20 mouse cellular contexts compared by ENCODE assay signal in the genomic region with DNA sequence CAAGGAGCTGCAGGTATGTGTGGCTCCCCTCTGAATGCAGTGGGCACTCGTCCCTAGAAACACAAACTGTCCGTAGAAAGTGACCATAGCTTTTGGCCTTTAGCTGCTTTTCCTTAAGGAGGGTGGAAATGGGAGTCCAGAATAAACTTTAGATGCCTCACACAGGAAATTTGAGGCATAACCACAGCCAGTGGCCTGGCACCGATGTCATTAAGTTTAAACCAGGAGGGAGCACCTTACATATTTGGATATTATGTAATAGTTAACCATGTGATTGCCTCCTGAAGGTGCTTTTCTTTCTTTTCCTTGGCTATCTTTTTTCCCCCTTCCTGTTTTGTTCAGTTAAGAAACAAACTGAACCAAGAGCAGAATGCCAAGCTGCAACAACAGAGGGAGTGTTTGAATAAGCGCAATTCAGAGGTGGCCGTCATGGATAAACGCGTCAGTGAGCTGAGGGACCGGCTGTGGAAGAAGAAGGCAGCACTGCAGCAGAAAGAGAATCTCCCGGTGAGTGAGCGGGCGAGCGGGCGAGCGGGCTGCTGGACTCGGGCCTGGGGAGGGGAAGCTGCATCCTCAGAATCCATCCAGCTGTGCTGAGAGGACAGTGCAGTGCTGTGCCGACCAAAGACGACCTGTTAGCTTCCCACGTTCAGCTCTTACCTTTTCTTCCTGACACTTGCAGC. TPM values are rescaled to one million over a fixed set of nuclear protein-coding genes. Genes with fewer than 3 reads are reported as not detected.
DNase-seq lines count a peak whose midpoint lies in the region; TF ChIP-seq lines count a peak whose summit lies in the region.
"Had no signal": no experiment of that assay in that cellular context is flagged by ENCODE, and none has a peak within 500 bp of the region (broad histone marks: within the 10 kb centered on the region; RNA-seq: fewer than 3 reads in every experiment).

No protein-coding gene starts in this region.

- TF ChIP-seq POLR2A in cortical plate, adult 2 months (IDR thresholded peaks at IDR 0.05; ENCODE audit: extremely low read depth, insufficient read depth, low read length), result no peak

- TF ChIP-seq CTCF in cortical plate, adult 2 months (IDR thresholded peaks at IDR 0.05; ENCODE audit: extremely low read depth, insufficient read depth, low read length), result no peak

- H3K4me3 ChIP-seq in cortical plate, adult 2 months (ENCODE audit: insufficient read depth, low read length), result no peak overlapping the region
- H3K4me3 ChIP-seq: embryonic facial prominence, embryonic 10.5 days; heart, embryonic 12.5 days; hindbrain, embryonic 10.5 days; intestine, embryonic 15.5 days; lung, embryonic 15.5 days; midbrain, embryonic 12.5 days had no signal

- peak overlapping the region; percentile 39 for H3K27ac ChIP-seq in cortical plate, adult 2 months (ENCODE audit: insufficient read depth, low read length)
- H3K27ac ChIP-seq: embryonic facial prominence, embryonic 10.5 days; hindbrain, embryonic 10.5 days; intestine, embryonic 15.5 days; liver, embryonic 14.5 days; lung, embryonic 15.5 days; midbrain, embryonic 12.5 days had no signal

- H3K4me1 ChIP-seq in cortical plate, adult 2 months (ENCODE audit: control insufficient read depth, insufficient read depth, low read length), result no peaks in the 10 kb centered on the region
- H3K4me1 ChIP-seq: embryonic facial prominence, embryonic 10.5 days; heart, embryonic 12.5 days; hindbrain, embryonic 10.5 days; intestine, embryonic 15.5 days; midbrain, embryonic 12.5 days had no signal

- DNase-seq in heart, adult 11 months, result peak; percentile 80
- DNase-seq in heart, adult 18-20 months, result no peak
- DNase-seq in kidney, postnatal 4 days, result peak; percentile 16
- no peak for DNase-seq in kidney, adult 8-10 months
- DNase-seq in lung, postnatal 36 days, result peak; percentile 20
- DNase-seq in lung, postnatal 4 days, result no peak
- DNase-seq: adrenal gland, postnatal 14 days; cerebellum, adult 9-11 months; gastrocnemius, postnatal 10 days; heart, postnatal 10 days; thymus, adult 18-20 months; thymus, postnatal 4 days had no signal

RNA-seq across cellular contexts. Expression of gene Trp53bp2, which starts 33.0 kb away (rescaled TPM):
- 1 to 10 TPM; 8.9 to 9.1 TPM for total RNA-seq in heart, adult 18-20 months (2021)
- 13.4 and 14.0 TPM in 2 replicates for polyA plus RNA-seq in cortical plate, adult 2 months (2012; rRNA removed)

Comparison
In these comparisons a context has a peak if more than half of its experiments do, and no peak if none do; other contexts are left out.
1. DNase-seq: peak in heart, adult 11 months (single experiment), kidney, postnatal 4 days (2 of 2) and lung, postnatal 36 days (single experiment); none in heart, adult 18-20 months (0 of 2), kidney, adult 8-10 months (0 of 2) and lung, postnatal 4 days (0 of 2).